In genomic region chr2:167854060-167854459, GRCm38 (mm10) we compare ENCODE assay signal across 18 mouse cellular contexts.
DNase-seq lines count a peak whose midpoint lies in the region; TF ChIP-seq lines count a peak whose summit lies in the region.
"Had no signal": no experiment of that assay in that cellular context is flagged by ENCODE, and none has a peak within 500 bp of the region (broad histone marks: within the 10 kb centered on the region; RNA-seq: fewer than 3 reads in every experiment).

No protein-coding gene starts in this region.

- H3K4me1 ChIP-seq in heart, adult 2 months (ENCODE audit: control insufficient read depth, insufficient read depth, low read length): peaks cover 26% of the 10 kb centered on the region
- peaks cover 9% of the 10 kb centered on the region; the same call in 1 of the 2 replicates for H3K4me1 ChIP-seq in spleen, adult 2 months (ENCODE audit: control insufficient read depth, insufficient read depth, insufficient read length)

- no peaks in the 10 kb centered on the region for H3K79me2 ChIP-seq in heart, adult 2 months (replicated peaks; ENCODE audit: control insufficient read depth, insufficient read depth, low read length)

- no peak overlapping the region for H3K9ac ChIP-seq in heart, adult 2 months (ENCODE audit: low read depth, low read length)
- H3K9ac ChIP-seq: embryonic facial prominence, embryonic 12.5 days; embryonic facial prominence, embryonic 15.5 days; forebrain, postnatal 0 days; heart, embryonic 15.5 days; hindbrain, embryonic 13.5 days had no signal

- intact Hi-C loops in heart, adult 2 months (cut with DNase I): loop anchor here (10.0 kb wide), 1 partner anchor 89 kb away; no protein-coding TSS in a partner anchor

- H3K27ac ChIP-seq in heart, adult 2 months: peak overlapping the region; percentile 88; the same call in 1 of the 2 replicates
- H3K27ac ChIP-seq in spleen, adult 2 months (ENCODE audit: insufficient read depth, low read length): no peak overlapping the region
- H3K27ac ChIP-seq: embryonic facial prominence, embryonic 12.5 days; embryonic facial prominence, embryonic 15.5 days; heart, embryonic 15.5 days; hindbrain, embryonic 13.5 days had no signal

- no peaks in the 10 kb centered on the region for H3K27me3 ChIP-seq in heart, adult 2 months (ENCODE audit: control insufficient read depth, insufficient read depth, low read length)
- no peaks in the 10 kb centered on the region for H3K27me3 ChIP-seq in spleen, adult 2 months (ENCODE audit: control insufficient read depth, insufficient read depth, low read length)
- H3K27me3 ChIP-seq in splenic B cell, adult 2 months (ENCODE audit: control insufficient read depth, insufficient read depth, low read length, poor library complexity, severe bottlenecking): no peaks in the 10 kb centered on the region
- H3K27me3 ChIP-seq: embryonic facial prominence, embryonic 15.5 days; heart, embryonic 12.5 days; heart, embryonic 15.5 days; hindbrain, embryonic 13.5 days had no signal

- no peak for DNase-seq in heart, adult 2 months
- DNase-seq in heart, adult 18-20 months: no peak
- peak; percentile 36 to 39 for DNase-seq in spleen, adult 2 months (ENCODE audit: low read depth in 1 of 2, low spot score in 2 of 2)
- DNase-seq in spleen, adult 18-20 months: no peak
- peak; percentile 58 to 59 for DNase-seq in B cell, adult 2 months
- peak; percentile 81 for DNase-seq in splenic B cell, adult 2 months (ENCODE audit: low read depth, low spot score)
- DNase-seq in kidney, postnatal 25 days: no peak
- DNase-seq: cerebellum, adult 11 months; cerebellum, adult 2 months; cerebellum, adult 9-11 months; forebrain, postnatal 0 days had no signal

- no peak for TF ChIP-seq POLR2A in heart, adult 2 months (IDR thresholded peaks at IDR 0.05; ENCODE audit: insufficient read depth, low read depth, low read length)
- TF ChIP-seq POLR2A in spleen, adult 2 months (IDR thresholded peaks at IDR 0.05; ENCODE audit: low read depth, low read length): no peak

- TF ChIP-seq CTCF in heart, adult 2 months (IDR thresholded peaks at IDR 0.05): no peak
- TF ChIP-seq CTCF in spleen, adult 2 months (IDR thresholded peaks at IDR 0.05; ENCODE audit: extremely low read depth, insufficient read depth, insufficient read length, insufficient replicate concordance): no peak

- WGBS in heart, adult 2 months: 63% methylated on average over 1 of the region's 1 CpGs
- 37% methylated on average over 1 of the region's 1 CpGs for WGBS in spleen, adult 2 months

- no peak overlapping the region for H3K4me3 ChIP-seq in heart, adult 2 months
- H3K4me3 ChIP-seq in spleen, adult 2 months (ENCODE audit: extremely low read depth, insufficient read depth, insufficient read length): no peak overlapping the region
- H3K4me3 ChIP-seq: embryonic facial prominence, embryonic 12.5 days; embryonic facial prominence, embryonic 15.5 days; heart, embryonic 12.5 days; heart, embryonic 15.5 days; hindbrain, embryonic 10.5 days; hindbrain, embryonic 13.5 days had no signal

- H3K36me3 ChIP-seq in heart, adult 2 months (ENCODE audit: control insufficient read depth, insufficient read depth, low read length): no peaks in the 10 kb centered on the region
- no peaks in the 10 kb centered on the region for H3K36me3 ChIP-seq in spleen, adult 2 months (ENCODE audit: control insufficient read depth, insufficient read depth, low read length)
- no peaks in the 10 kb centered on the region for H3K36me3 ChIP-seq in splenic B cell, adult 2 months (ENCODE audit: control insufficient read depth, insufficient read depth, low read length, poor library complexity, severe bottlenecking)
- H3K36me3 ChIP-seq: embryonic facial prominence, embryonic 12.5 days; embryonic facial prominence, embryonic 15.5 days; G1E; heart, embryonic 12.5 days; heart, embryonic 15.5 days; hindbrain, embryonic 10.5 days; hindbrain, embryonic 13.5 days had no signal

- no peak for TF ChIP-seq EP300 in heart, adult 2 months (IDR thresholded peaks at IDR 0.05; ENCODE audit: insufficient read depth, low read depth, low read length)

Comparison
In these comparisons a context has a peak if more than half of its experiments do, and no peak if none do; other contexts are left out.
1. DNase-seq: peak in spleen, adult 2 months (2 of 2), B cell, adult 2 months (2 of 2) and splenic B cell, adult 2 months (single experiment); none in heart, adult 2 months (0 of 2), heart, adult 18-20 months (0 of 2), spleen, adult 18-20 months (0 of 2) and kidney, postnatal 25 days (0 of 2).